Mouse (Mus musculus): ENCODE data around the gene Csdc2.

Gene Csdc2

DNA sequence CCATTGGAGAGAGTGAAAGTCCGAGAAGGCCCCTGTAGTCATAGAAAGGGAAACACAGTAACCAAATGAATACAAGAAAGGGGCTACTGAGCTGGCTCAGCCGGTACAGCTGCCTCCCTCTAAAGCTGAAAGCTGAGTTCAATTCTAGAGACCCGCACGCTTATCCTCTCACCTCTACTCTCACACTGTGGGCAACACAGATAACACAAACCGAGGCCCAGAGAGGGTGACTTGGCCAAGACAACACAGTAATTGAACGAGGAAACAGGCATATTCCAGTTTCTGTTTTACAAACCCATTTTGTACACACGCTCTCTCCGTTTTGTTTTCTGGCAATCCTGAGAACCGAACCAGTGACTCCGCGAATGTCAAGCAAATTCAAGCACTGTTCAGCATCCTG is 11.6 kb upstream of the Csdc2 start:
- DNase-seq (ENCODE audit: low read depth, low spot score): no peak

DNA sequence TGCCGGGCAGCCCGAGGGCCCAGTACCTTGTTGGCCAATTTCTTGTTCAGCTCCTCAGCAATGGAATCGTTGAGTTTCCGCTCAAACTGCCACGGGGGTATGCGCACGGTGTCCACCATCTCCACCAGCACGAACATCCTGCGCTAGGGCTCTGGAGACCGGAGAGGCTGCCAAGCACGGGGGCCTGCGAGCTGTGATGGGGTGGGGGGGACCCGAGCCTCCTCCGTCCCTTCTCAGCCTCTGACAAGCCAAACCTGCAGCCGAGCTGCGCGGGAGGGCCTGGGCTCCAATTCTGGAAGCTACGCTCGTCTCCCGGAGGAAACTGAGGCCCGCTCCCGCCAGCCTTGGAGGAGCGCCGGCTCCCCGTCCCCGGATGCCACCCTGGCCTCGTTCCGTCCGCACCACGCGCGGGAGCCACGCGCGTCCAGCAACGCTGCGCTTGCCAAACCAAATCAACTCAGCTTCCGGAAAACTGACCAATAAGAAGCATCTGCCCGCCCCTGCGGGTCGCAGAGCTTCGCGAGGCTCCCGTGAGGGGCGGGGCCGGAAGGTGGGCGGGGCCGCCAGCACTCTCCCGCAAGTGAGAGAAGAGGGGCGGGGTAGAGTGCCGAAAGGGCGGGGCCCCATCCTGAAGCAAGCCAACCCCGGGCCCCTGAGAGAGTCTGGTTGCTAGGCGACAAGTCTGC is 10.7 kb upstream of the Csdc2 start, which contains the start of gene Polr3h:
Gene Polr3h, minus strand, starts transcription at position 481 of the 686 bp plus-strand sequence.
- DNase-seq (ENCODE audit: low read depth, low spot score): peak; percentile 99

DNA sequence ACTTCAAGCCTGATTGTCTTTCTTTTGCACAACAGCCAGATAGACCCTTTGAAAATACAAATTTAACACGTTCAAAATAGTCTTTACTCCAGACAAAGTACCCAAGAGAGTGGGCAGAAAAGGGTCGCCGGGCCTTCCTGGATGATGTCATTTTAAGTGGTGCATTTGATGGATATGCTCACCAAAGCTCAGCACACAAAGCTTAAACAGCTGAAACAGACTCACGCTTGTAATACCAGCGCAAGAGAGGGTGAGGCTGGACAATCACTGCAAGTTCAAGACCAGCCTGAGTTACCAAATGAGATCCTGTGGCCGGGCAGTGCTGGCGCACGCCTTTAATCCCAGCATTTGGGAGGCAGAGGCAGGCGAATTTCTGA is 10.1 kb upstream of the Csdc2 start:
- DNase-seq (ENCODE audit: low read depth, low spot score): no peak

DNA sequence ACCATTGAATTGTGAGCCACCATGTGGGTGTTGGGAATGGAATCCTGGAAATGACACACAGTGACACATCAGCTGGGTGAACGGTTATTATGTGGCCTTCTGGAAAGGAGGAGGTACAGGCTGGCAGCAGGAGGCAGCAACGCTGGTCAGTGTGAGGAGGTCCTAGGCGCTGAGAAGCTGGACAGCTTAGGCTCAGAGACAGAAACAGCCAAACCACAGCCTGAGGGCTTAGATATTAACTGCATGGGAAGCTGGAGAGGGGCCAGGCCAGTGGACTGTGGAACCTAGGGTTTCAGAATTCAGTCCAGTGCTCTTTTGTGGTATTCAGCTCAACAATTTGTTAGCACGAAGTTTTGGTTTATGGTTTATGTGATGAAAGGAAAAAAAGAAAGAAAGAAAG is 8.8 kb upstream of the Csdc2 start:
- DNase-seq (ENCODE audit: low read depth, low spot score): no peak

DNA sequence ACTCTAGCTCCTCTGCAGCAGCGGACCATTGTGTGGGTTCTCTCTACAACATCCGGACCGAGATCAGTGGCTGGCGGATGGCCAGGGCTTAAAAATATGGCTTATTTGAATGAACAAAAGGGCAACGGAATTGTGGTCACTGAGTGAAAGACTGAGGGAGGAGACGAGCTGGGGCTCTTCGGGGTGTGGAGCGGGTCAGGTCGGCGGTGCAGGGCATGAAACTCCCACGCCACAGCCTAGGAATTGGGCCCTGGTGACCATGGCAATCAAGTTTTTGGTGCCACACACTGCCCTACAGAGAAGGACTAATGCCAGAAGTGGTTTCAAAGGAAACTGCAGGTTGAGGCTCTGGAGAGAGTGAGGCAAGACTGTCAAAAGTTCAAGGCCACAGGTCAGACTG is 8.3 kb upstream of the Csdc2 start:
- peak; percentile 26 for DNase-seq (ENCODE audit: low read depth, low spot score)

DNA sequence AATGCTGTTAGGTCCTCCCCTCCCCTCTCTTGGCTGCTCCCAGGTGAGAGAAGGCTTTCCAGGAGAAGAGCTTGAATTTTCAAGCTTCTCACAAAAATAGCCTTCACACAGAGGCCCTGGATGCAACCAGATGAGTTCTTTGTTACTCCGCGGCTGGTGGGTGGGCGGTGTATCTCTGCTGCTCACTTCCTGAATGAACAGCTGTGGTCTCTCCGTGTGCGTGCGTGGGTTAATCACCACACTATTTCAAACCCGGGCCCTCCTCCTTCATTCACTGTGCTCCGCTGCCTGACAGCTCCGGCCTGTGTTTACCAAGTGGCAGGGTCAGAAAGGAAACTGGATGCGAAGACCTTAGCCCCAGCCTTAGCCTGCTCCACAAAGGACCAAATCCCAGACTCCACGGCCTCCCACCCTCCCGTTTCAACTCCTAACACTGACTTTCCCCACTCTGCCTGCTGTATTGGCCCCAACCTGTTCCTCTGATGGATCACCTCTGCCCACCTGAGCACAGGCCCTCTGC is 3.5 kb upstream of the Csdc2 start:
- DNase-seq (ENCODE audit: low read depth, low spot score): peak; percentile 51

DNA sequence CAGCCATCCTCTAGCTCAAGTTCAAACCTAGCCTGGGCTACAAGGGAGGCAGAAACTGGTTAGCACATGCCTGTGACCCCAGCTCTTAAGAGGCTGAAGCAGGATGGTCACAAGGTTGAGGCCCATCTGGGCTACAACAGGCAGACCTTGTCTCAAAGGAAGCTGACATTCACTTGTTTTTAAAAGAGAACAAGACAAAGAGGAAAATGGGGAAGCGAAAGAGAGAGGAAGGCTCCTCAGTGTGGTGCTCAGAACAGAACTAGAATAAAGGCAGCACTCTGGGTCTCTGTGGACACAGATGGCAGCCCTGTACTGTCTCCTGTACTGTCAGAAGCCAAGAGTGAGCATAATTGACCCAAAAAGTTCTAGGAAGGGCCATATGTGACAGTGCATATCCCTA is 2.6 kb upstream of the Csdc2 start:
- no peak for DNase-seq (ENCODE audit: low read depth, low spot score)

DNA sequence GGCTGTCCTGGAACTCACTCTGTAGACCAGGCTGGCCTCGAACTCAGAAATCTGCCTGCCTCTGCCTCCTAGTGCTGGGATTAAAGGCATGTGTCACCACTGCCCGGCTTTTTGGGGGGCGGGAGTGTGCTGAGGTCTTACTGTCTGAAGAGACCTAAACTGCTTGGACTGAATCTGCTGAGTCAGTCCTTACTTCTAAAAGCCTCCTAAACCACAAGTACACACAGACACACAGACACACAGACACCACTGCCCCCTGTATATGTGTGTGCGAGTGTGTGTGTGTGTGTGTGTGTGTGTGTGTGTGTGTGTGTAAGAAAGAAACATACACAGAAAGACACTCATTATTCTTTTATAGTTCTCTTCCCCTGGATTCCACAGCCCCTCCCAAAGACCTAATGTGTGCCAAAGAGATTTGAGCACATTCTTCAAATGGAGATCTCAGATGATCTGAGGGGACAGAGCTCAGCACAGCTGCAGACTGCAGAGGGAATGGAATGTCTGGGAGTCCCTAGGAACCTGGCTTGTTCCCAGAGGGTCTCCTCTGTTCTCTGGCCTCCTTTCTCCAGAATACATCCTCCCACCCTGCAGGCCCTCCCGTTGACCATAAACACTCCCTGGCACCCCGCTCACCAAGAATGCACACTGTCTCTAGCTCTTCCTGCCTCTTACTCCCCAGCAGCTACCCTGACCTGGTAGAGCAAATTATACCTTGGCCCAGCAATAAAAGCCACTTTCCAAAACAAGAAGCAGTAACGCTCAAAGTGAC is 506 bp upstream of the Csdc2 start:
- no peak for DNase-seq (ENCODE audit: low read depth, low spot score)

DNA sequence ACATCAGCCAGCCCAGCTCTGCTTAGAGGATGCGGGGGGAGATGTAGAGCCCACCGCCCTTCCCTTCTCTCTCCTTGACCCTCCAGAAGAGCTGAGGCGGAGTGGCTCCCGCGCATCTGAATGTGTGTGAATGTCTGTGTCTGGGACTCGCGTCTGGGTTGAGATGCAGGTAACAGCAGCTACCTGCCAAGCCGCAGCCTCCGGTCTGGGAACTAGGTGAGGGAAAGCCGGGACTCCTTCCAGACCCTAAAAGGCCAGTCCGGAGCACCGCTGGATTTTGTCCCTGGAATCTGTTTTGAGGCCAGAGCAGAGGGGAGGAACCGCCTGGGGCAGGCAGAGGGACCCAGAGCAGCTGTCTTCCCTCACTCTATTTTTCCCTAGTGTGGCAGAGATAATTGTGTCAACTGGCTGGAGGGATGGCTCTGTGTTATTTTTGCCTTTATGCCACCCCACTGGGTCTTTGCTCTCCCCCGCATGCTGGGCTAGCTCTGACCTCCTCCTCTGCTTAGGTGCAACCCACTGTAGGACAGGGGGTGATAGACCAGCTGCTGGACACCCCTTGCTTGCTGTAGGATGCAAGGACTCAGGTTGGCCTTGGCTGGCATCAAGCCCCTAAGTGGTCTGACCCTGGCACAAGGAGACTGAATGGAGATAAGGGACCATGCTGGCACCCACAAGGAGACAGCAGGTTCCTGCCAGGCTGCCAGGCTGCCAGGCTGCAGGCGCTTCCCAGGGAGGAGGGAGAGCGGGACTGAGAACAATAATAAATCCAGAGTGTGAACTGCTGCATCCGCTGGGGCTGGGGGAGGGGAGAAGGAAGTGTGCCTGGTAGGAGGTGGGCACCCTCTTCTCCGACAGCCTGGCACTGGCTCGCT is 776 bp downstream of the Csdc2 start:
- no peak for DNase-seq (ENCODE audit: low read depth, low spot score)

DNA sequence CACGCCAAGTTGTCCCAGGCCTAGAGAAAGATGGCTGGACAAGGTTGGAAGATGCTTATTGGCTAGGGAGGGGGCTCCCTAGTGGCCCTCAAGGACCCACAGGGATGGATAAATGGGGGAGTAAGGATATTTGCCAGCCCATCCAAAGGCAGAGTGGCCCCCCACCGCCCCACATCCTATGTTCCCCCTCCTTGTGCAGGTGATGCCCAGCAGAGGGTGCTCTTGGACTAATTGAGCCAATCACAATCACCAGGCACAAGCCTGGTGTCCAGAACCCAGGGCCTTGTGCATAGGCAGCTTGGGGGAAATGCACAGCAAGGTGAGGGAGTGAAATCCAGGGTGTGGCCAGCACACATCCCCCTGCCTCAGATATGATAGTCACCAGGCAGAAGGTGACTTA is 1.7 kb downstream of the Csdc2 start:
- DNase-seq (ENCODE audit: low read depth, low spot score): peak; percentile 53

DNA sequence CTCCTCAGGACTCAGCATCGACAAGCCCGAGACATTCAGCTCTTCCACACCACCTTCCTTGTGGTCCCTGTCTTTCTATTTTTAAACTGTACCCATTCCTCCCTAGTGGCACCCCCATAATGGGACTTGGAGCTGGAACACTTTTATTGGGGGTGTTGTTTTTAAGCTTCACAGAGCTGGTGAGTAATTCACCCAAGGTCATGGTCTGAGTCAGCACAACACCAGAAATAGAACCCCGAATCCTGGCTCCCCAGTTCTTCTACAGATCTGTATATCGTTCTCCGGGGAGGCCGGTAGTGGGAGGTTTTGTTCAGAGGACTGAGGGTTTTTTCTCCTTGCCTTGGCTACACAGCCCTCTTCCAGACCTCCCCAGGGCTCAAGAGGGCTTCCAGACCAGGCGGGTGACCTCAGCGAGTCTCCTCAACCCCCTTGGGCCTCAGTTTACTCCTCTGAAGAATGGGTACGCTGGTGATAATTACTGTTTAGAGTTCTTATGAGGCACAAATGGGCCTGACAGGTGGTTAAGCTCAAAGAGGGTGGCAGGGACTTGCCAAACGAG is 2.7 kb downstream of the Csdc2 start:
- DNase-seq (ENCODE audit: low read depth, low spot score): no peak

DNA sequence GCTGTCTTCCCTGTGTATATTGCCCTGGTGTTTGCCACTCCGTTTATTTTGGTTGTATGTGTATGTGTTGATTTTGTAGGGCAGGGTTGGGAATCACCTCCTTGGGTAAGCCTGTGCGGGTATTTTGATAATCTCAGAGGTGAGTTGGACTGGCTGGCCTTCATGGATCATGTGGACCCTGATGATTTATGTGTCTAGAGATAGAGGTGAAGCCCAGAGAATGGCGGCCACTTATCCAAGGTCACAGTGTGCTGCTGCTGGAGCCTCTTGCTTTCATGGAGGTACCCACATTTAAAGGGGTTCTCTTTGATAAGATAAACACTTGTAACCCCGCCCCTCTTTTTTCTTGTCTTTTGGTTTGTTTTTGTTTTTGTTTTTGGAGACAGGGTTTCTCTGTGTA is 3.2 kb downstream of the Csdc2 start:
- DNase-seq (ENCODE audit: low read depth, low spot score): no peak

DNA sequence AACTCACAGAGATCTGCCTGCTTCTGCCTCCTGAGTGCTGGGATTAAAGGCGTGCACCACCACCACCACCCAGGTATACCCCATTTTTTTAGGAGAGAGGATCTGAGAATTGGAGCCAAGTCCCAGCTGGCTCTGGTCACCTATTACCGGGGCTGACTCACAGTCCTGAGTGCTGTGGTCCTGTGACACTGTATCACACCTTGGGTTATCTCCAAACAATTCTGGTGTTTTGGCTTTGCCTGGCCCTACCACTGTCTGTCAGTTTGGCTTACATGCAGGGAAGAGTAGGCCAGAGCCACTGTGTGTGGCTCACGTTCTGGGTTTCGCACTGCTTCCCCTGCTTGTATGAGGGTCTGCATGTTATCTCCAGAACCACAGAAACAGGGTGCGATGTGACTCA is 3.7 kb downstream of the Csdc2 start:
- no peak for DNase-seq (ENCODE audit: low read depth, low spot score)

DNA sequence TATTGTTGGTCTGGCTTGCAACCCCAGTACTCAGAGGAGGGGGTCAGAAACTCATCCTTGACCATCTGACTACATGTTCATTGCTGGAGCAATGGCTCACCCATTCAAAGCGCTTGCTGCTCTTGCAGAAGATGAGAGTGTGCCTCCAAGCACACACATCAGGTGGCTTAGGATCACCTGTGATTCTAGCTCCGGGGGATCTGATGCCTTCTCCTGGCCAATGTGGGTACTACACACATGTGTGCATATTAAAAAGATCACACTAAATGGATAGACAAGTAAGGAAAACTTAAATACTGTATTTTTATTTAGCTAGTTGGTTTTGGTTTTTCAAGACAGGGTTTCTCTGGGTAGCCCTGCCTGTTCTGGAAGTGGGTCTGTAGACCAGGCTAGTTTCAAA is 4.5 kb downstream of the Csdc2 start:
- DNase-seq (ENCODE audit: low read depth, low spot score): no peak

DNA sequence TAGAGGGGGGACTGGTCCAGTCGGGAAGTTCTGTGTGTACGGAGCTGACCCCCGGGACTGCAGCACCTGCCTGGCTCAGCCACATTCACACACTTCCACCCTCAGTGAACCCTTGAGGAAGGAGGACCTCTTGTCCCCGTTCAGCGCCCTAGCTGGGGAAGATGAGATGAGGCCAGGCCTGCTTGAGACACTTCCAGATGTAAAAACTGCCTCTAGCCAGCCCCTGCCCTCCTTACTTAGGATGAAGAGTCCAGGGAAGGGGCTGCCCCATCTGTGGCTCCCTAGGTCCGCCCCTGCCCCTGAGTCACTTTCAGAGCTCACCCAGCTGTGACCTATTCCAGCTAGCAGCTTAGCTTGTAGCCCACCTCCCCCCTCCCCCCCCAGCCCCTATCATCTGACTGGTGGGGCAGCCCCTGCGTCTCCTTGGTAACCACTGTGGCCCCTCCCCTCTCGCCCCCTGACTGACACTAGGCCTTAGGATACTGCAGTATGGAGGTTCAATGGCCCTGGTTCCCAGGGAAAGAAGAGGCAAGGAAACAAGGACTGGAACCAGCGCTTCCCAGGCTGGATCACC is 6.7 kb downstream of the Csdc2 start:
- no peak for DNase-seq (ENCODE audit: low read depth, low spot score)

DNA sequence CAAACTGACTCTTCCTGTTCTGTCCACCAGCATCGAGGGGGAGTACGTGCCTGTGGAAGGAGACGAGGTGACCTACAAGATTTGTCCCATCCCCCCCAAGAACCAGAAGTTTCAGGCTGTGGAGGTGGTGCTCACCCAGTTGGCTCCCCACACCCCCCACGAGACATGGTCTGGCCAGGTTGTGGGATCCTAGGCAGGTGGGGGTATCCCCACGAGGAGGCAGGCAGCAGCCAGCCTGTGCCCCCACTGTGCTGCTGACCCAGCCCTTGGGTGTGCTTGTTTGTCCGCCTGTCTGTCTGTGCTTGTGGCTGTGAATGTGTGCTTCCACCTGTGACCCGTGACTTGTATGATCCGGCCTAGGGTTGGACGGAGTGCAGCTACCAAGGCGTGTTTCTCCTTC is 12.5 kb downstream of the Csdc2 start:
- DNase-seq (ENCODE audit: low read depth, low spot score): no peak

DNA sequence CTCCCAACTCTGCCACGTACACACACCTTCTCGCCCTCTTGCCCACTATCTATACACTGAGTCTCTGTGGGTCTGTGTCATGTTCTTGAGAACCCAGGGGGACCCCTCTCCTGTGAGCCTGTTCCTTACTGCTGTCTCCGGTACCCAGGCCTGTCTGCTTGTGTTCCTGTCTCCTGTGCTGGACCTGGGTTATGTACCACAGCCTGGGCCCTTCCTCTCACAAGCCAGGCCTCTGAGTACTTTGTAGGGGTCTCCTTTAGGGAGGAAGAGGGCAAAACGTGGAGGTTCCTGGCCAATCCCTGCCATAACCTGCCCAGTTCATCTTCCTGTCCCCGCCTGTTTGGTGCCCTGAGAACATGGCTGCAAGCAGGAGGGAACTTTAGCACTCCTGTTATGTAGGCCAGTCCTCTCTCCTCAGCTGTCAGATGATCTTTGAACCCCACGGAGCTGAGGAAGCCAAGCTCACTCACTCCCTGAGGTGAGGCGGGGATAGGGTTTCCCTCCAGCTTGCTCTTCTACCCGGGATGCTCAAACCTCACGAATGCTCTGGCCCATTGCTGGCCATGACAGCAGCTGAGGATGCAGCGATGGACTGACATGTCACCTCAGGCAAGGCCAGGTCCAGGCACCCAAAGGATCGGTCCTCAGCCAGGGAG is 13.0 kb downstream of the Csdc2 start:
- no peak for DNase-seq (ENCODE audit: low read depth, low spot score)

DNA sequence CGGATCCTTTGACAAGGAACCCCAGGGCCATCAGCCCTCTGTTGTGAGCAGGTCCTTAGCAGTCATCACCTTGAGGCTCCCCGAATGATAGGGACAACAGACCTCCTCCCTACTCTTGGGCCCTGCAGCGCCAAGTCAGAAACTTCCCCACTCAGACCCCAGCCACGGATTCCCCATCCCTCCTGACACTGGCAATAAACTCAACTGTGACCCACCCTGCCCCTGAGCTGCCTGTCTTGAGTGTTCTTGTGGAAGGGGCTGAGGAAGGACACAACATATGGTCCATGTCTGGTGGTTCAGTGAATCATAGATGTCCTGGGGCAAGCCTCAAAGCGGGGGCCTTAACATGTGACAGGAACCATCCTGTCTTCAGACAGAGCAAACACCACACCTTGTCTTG is 14.2 kb downstream of the Csdc2 start:
- DNase-seq (ENCODE audit: low read depth, low spot score): no peak

DNA sequence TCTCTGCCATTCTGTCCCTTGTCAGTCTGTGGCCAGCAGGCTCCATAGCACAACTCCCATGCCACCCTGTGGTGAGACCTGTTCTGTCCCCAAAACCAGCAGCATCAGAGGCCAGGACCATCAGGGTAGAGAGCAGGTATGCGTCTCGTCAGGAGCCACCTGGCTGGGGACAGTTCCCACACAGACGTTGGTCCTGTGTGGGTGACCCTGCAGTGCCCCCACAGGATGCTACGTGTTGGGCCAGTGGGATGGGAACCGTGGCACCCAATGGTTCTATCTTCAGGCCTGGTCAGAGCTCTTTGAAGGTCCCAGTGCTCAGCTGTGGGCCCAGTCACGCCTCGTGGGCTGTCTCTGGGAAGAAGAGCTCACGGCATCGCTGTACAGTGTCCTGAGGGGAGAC is 14.6 kb downstream of the Csdc2 start:
- DNase-seq (ENCODE audit: low read depth, low spot score): no peak

DNA sequence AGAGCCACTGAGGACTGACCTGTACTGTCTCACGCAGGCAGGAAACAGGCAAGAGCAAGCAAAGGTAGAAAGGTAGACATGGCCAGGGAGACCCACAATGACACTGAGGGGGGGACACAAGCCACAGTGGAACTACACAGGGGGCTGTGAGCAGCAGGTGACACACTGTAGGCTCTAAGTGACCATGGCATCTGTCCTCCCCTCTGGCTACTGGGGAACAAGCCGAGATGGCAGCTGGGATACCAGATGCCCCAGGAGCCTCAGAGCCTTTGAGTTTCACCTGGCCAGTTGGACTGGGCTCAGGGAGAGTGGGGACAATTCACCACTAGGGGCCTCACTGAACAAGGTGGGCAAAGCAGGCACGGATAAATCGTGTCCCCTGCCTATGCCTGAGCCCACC is 15.8 kb downstream of the Csdc2 start:
- DNase-seq (ENCODE audit: low read depth, low spot score): no peak

DNA sequence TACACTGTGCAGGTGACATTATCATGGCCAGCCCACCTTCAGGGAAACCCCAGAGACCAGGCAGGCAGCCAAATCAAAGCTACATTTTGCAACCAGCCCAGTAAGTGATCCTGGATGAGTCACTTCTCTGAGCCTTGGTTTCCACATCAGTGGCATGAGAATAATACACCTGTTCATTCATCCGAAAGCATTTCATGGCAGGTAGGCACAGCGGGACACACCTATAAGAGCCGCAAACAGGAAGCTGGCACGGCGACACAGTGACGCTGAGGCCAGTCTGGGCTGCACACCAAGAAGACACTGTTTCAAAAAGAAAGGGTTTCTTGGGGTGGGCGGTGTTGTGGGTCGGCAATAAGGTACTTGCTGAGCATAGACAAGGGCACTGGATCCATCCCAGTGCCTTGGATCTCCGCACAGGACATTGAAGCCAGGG is 17.6 kb downstream of the Csdc2 start:
- no peak for DNase-seq (ENCODE audit: low read depth, low spot score)

Measured in CD4-positive, CD25-positive, alpha-beta regulatory T cell, adult 2 months (primary cell).